Mouse (Mus musculus) midbrain, embryonic 10.5 days (tissue): Measurements from ENCODE around the gene Fam193a. TPM values are rescaled to one million over a fixed set of nuclear protein-coding genes. Genes with fewer than 3 reads are reported as not detected.

Experiments used
- DNase-seq: peaks from one replicate; pipeline ENCODE4 v3.0.0-alpha.2; 2017; ENCODE audit warnings: low spot score
- H3K27ac ChIP-seq: fragments of 300-500 bp; sonication (generic); replicated peaks from 2 replicates; pipeline ENCODE4 v1.5.1; 2016; ENCODE audit warnings: mild to moderate bottlenecking
- H3K27me3 ChIP-seq: fragments of 300-500 bp; sonication (generic); 2 replicates; pipeline ENCODE4 v1.6.1; 2016; ENCODE audit warnings: low read depth, mild to moderate bottlenecking; ENCODE audit not compliant: poor library complexity, severe bottlenecking
- H3K36me3 ChIP-seq: fragments of 300-500 bp; sonication (generic); 2 replicates; pipeline ENCODE4 v1.6.1; 2016; ENCODE audit warnings: mild to moderate bottlenecking, moderate library complexity
- H3K4me1 ChIP-seq: fragments of 300-500 bp; sonication (generic); 2 replicates; pipeline ENCODE4 v1.6.1; 2016
- H3K4me3 ChIP-seq: fragments of 300-500 bp; sonication (generic); 2 replicates; pipeline ENCODE4 v1.5.1; 2016; ENCODE audit warnings: mild to moderate bottlenecking, moderate library complexity
- H3K9me3 ChIP-seq: fragments of 300-500 bp; sonication (generic); replicated peaks from 2 replicates; pipeline ENCODE4 v1.6.1; 2016; ENCODE audit warnings: mild to moderate bottlenecking
- WGBS: fragments of 180-500 bp; shearing (Covaris S2); methylation state at CpG from one replicate; pipeline ENCODE4 v1.1.7; 2016; 5-methylcytosine and 5-hydroxymethylcytosine counted together
- polyA plus RNA-seq: library from polyadenylated mRNA; unstranded; fragments of >200 nt; fragmentation: Nextera tagmentation; extraction: Ambion mirVana; gene quantifications from 2 replicates; pipeline ENCODE4 v1.2.1, GENCODE M21; 2016

The Fam193a gene
- polyA plus RNA-seq, 1 experiment from 2014 or later: 12.1 TPM

- no peak overlapping the region for H3K27ac ChIP-seq
- H3K36me3 ChIP-seq: no peaks in the 10 kb centered on the region
- H3K4me3 ChIP-seq: no peak overlapping the region
- no peaks in the 10 kb centered on the region for H3K4me1 ChIP-seq
- WGBS: 88% methylated on average over 5 of the region's 5 CpGs
- no peak for DNase-seq
- H3K27me3 ChIP-seq: no peaks in the 10 kb centered on the region
- no peaks in the 10 kb centered on the region for H3K9me3 ChIP-seq
These were observed 165.2 kb downstream of the Fam193a start for GRCm38 (mm10) chr5:34534776-34535581.

GRCm38 (mm10) chr5:34535831-34536230, 166.1 kb downstream of the Fam193a start:
- 84% methylated on average over 7 of the region's 7 CpGs for WGBS
- no peak overlapping the region for H3K4me3 ChIP-seq
- no peaks in the 10 kb centered on the region for H3K27me3 ChIP-seq
- H3K27ac ChIP-seq: no peak overlapping the region
- no peak for DNase-seq
- H3K36me3 ChIP-seq: no peaks in the 10 kb centered on the region
- H3K9me3 ChIP-seq: no peaks in the 10 kb centered on the region
- no peaks in the 10 kb centered on the region for H3K4me1 ChIP-seq

Other genes starting within 250 kb of the Fam193a start
- 0.66 and 1.2 TPM in 2 replicates for gene Poln, start 200.5 kb upstream of the Fam193a start, polyA plus RNA-seq
- 46.5 and 52.2 TPM in 2 replicates for gene Haus3, start 200.4 kb upstream of the Fam193a start, polyA plus RNA-seq
- 14.7 and 22.7 TPM in 2 replicates for gene Mxd4, start 182.2 kb upstream of the Fam193a start, polyA plus RNA-seq
- 1.1 and 2.3 TPM in 2 replicates for gene Zfyve28, start 81.5 kb upstream of the Fam193a start, polyA plus RNA-seq
- not detected in 2 replicates for gene Cfap99, start 81.3 kb upstream of the Fam193a start, polyA plus RNA-seq
- gene Rnf4, start 33.6 kb upstream of the Fam193a start, polyA plus RNA-seq: 196 and 197 TPM in 2 replicates
- gene Tnip2, start 144.1 kb downstream of the Fam193a start, polyA plus RNA-seq: 5.3 and 8.0 TPM in 2 replicates
- gene Sh3bp2, start 155.9 kb downstream of the Fam193a start, polyA plus RNA-seq: 6.4 and 10.3 TPM in 2 replicates
- gene Add1, start 203.7 kb downstream of the Fam193a start, polyA plus RNA-seq: 166 and 195 TPM in 2 replicates